Mouse (Mus musculus): ENCODE measurements around the gene Cerk.
"Not testable (repeated sequence)": the region's sequence is repeated elsewhere in the genome, so short reads cannot be mapped to it uniquely, and the experiment has no call there.

The Cerk gene

DNA sequence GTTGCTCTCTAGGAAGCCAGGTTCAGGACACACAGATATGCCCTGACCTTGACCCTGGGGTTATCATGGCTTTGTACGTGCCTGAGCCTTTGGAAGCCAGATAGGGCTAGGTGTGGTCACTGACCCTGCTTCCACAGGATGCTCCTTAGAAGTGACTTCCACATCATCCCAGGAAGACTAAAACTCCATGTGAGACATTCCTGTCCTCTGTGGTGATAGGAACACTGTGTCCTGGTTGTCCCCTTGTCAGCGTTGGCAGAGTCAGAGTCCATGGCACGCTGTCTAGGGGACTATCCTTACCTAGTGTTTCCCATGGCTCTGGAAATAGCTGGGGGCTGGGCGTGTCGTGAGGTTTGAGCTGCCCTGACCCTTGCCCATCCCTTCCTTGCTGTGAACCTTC, 69.5 kb downstream of the Cerk start:
- DNase-seq (ENCODE audit: low read depth, low spot score), result peak; percentile 53

DNA sequence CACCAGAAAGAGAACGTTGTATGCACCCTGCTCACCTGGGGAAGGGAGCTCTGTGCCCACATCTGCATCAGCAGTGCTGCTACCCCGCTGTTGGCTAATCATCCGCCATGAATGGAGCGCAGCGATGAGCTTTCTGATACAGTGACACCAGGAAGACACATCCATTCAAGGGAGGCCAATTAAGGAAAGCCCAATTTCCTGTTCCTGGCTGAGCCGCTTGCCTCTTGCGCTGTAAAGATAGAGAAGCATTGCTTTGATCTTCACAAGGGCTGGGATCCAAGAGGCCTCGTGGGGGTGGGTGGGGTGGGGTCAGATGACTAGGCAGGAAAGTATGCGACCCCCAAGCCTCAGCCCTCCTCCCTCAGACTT, 72.6 kb downstream of the Cerk start:
- DNase-seq (ENCODE audit: low read depth, low spot score), result peak; percentile 57

DNA sequence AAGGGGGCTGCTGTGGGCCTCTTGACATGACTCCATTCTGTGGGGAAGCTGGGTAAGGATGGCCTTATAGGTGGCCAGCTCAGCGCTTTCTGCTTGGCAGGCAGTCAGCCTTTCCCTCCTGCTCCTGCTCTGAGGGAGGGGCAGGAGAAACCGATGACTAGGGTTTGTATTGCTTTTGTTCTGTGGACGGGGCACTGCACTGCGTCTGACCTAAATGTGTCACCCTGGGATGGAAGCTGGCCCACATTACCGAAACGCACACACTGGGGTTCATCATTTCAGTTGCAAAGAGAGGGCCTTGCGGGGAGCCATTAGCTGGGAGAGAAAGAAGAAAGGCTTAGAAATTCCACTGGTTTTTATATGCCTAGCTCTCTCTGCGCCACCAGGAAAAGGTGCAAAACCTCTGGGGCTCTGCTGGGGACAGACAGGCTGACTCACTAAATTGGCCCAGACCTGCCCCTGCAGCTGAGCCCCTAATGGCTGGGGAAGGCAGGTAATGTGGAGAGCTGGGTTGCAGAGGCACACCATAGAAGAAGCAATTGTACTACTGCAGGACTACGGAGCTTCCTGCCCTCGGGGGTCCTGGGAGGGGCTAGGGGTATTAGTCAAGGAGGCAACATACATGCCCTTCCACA, 73.1 kb downstream of the Cerk start:
- peak; percentile 29 for DNase-seq (ENCODE audit: low read depth, low spot score)

DNA sequence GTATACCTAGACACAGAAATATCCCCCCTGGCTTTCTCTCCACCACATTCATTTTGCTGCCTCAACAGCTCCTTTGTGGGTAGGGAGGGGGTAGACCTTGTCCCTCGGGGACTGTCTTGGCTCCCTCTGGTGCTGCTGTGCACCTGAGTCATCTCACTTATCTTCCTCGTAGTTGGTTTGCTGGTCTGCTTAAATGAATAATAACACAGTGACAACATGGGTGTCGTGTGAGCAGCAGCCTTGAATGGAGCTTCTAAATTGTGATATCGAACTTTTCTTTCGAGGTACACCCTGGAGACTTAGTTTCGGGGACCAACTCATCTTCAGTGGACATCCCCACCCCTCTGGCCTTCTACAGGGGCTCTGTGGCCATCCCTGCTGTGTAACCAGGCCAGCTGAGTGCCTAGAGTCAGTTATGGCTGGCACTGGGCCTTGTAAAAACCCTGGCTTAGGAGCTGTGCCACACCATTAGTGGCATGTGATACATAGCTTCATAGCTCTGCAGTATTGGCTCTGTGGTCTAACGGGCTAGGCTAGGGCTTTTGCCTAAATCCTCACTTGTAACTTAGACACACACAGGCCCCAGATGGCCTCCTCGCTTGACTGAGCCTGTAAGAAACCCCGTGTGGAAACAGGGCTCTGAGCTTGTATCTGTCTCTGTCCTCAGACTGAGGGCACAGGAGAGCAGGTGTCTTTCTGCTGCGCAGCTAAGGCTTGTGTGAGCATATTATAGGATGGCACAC, 75.4 kb downstream of the Cerk start:
- no peak for DNase-seq (ENCODE audit: low read depth, low spot score)

- DNase-seq (ENCODE audit: low read depth, low spot score), result no peak
Measured at GRCm38 (mm10) chr15:86109650-86110211, 76.2 kb downstream of the Cerk start.

- DNase-seq (ENCODE audit: low read depth, low spot score), result no peak
Measured at GRCm38 (mm10) chr15:86109245-86109644, 76.7 kb downstream of the Cerk start.

- DNase-seq (ENCODE audit: low read depth, low spot score), result no peak
Measured at GRCm38 (mm10) chr15:86107831-86108471, 78.0 kb downstream of the Cerk start.

GRCm38 (mm10) chr15:86105751-86106150, 80.2 kb downstream of the Cerk start:
- DNase-seq (ENCODE audit: low read depth, low spot score), result no peak

DNA sequence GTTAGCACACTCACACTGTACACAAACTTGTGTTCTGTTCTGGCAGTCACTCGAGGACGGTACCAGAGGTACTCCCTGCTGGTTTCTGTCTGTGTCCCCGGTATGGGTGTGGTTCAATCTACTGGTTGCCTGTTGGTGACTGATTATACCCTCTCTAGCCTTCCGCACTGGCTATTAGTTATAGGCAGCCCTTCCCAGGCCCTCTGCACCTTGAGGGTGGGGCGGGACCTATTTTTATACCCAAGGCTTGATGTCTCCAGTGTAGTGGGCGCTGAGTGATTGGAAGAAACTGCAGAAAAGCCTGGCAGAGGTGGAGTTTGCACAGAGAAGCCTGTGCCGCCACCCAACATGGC, 80.6 kb downstream of the Cerk start:
- DNase-seq (ENCODE audit: low read depth, low spot score), result no peak

DNA sequence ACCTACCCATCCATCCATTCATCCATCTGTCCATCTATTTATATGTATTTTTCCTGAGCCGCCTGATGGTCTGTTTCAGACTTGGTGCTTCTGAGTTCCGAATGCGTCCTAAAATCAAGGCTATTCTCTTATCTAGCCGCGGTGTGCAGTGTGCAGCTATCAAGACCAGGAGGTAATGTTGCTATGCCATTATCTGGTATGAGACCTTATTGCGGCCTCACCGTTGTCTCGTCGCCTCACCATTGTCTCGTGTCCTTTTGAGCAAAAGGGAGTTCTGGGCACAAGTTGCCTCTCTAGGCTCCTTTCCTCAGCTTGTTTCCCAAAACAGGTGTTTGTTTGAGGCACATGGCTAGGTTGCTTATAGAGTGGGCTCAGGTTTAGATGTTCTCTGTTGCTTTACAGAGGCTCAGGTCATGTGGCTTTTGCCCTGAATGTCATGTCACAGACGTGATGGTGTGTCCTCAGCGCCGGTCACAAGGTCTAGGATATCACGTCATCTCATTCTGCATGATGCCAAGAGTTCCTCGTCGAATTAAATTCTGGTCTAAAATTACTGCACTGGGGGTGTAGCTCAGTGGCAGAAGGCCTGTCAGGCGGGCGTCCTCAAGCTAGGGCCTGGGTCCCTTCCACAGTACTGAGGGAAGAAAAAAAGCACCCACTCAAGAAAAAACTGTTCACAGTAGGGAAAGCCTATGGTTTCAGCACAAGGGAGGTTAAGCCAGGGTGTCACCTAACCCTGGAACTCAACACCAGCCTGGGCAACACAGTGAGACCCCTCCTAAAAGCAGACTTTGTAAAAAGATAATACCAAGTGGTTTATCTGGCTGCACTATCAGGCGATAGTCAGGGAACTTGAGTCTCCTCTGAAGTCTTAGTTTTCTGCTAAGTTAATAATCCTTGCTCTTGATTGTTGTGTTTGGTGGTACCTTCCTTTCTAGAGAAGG, 81.3 kb downstream of the Cerk start:
- DNase-seq (ENCODE audit: low read depth, low spot score), result no peak

DNA sequence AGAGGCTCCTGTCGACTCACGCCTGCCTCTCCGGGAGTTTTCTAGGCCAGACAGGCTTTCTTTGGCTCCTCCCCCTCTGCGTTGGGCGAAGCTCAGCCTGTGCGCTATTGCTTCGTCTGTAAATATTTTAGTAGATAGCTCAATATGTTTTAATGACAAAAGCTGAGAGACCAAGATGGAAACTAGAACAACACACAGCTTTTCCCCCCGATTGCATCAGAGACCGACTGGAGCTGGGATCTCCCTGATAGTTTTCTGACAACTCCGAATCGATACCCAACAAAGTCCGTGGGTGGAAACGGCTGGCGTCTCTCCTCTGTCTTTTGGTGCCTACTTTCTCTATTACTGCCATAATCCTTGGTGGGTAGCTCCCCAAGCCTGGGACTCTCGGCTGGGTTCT, 83.6 kb downstream of the Cerk start:
- DNase-seq (ENCODE audit: low read depth, low spot score), result no peak

DNA sequence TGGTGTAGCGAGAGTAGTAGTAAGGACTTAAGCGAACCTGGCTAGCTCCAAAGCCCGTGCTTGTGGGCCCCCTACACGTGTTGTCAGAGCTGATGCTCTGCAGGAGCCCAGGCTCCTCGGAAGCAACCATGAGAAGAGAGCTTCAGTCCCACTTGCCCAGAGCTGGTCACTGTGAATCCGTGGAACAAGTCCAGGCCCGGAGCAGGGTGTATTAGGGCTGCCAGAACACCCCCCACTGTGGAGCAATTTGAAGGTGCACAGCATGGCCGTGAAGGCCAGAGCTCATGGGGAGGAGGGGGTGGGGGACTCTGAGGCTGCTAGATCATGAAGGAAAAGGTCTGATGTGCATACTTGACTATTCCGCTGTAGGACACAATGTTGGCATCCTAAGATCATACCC, 84.4 kb downstream of the Cerk start:
- no peak for DNase-seq (ENCODE audit: low read depth, low spot score)

GRCm38 (mm10) chr15:86097871-86098270, 88.1 kb downstream of the Cerk start:
- no peak for DNase-seq (ENCODE audit: low read depth, low spot score)

GRCm38 (mm10) chr15:86096604-86097020, 89.3 kb downstream of the Cerk start:
- DNase-seq (ENCODE audit: low read depth, low spot score), result not testable (repeated sequence)

DNA sequence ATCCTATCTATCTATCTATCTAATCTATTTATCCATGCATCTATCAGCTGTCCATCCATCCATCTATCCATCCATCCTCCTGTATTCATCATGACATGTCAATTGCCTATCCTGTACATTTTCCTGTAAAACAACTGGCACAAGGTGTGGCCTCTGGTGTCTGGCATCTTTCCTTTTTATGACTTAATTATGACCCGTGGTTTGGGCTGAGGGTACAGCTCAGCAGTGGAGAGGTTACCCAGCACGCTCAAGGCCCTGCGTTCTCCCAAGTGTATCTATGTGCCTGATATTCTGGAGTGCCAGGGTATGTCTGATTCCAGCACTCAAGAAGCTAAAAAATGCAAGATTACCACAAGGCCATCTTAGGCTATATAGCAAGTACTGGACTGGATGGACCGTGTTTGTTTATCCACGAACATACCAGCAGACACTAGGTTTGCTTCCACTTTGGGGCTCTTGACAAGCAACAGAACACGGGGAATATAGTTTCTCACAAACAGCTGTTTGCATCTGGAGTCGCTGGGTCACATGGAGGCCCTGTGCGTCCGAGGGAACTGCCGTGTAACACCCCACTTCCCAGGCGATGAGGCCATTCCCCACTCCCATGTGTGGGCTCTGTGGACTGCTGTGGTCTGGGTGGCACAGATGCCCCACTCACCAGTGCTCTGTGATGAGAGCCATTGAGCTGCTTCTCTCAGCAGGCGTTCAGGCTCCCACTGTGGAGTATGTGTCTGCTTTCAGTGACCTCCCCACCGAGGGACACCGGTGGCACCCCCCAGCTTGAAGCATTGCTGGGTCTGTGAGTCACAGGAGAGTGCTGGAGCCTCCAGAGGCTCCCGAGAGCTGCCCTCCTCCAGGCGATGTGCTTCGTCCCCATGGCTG, 90.0 kb downstream of the Cerk start:
- no peak for DNase-seq (ENCODE audit: low read depth, low spot score)

DNA sequence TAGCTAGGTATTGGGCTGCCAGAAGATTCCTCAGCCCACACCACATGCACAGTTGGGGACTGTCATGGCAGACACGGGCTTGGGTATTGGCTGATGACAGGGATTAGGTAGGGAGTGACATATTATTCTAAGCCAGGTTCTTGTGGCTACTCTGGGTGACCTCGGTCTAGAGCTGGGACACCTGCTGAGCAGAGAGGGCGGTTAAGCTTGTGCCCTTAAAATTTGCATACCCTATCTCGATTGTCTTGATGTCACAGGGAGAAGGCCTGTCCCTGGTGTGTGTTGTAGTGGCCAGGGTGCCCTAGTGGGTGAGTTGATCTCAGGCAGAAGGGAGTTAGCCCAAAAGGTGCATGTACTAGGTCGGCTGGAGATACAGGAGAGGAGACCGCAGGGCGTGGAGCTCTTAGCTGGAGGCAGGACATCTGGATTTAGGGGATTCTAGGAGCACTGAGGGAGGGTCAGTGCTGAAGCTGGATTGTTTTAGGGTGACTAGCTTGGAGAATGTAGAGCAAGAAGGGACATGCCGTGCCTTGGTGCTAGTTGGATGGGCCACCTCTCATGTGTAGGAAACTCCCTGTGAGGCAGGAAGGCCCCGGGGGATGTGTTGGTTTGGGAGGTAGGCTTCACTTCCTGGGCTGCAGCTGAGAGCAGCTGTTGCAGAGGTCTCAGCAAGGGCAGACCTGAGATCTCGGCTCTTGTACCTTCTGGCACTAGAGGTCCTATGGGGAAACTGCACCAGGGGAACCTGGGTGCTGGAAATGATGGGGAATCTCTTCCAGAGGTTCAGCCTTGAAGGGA, 91.4 kb downstream of the Cerk start:
- no peak for DNase-seq (ENCODE audit: low read depth, low spot score)

DNA sequence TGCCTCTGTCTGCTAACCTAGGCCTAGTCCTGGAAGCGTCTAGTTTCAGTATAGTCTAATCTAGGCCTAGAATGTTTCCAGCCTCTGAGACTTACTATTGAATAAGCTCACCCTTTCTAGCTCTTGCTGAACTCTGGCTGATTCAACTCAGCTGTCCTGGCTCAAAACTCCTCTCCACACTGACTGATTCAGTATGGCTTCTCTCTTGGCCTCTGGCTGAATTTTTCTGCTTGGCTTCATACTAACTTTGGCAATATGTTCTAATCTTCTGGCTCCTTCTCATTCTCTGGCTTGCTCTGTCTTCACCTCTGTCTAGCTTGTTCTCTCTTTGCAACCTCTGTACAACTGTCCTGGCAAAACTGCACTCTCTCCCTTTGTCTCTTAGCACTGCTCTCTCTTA, 92.7 kb downstream of the Cerk start:
- DNase-seq (ENCODE audit: low read depth, low spot score), result no peak

- DNase-seq (ENCODE audit: low read depth, low spot score), result no peak
Measured at GRCm38 (mm10) chr15:86091998-86092670, 93.8 kb downstream of the Cerk start.

Measured in ZHBTc4 (cell line).